Comparison of ENCODE assay signal across 8 mouse cellular contexts in the genomic region with DNA sequence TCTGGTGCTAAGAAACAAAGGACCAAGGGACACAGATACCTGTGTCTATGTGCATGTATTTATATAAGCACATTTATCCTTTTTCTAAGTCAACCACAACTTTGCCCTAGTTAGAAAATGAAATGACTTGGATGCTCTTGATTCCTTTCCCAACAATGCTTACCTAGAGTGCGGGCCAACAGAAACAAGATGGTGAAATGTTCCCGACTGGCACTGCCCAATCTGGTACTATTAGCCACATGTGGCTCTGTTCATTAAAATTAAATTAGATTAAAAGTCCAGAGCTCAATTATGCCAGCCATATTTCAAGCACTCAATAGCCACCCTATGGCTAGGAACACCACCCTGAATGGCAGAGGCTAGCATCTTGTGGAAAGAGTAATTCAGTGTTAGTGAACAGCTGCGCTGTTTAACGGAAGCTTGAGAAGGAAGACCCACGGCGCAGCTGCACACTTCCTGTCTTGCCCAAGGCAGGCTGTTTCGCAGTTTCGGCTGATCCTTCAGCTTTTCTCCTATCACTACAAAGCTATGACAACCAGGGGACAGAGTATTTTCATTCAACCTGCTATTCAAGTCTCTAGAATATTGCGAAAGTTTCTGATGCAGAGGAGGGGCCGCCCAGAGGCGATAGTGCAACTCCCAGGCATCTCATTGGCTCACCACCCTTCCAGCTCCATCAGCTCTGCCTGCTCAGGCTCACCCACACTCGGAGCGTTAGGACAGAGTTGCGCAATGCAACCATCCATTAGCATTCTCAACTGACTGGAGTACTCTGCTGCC. TPM values are rescaled to one million over a fixed set of nuclear protein-coding genes. Genes with fewer than 3 reads are reported as not detected.
A peak's percentile ranks its signal among the peaks of the same experiment; 100 is the strongest.
DNase-seq lines count a peak whose midpoint lies in the region; ATAC-seq lines count a peak whose summit lies in the region.

No protein-coding gene starts in this region.

- no peak for DNase-seq in neural tube, embryonic 10.5 days (ENCODE audit: extremely low spot score, low spot score)
- DNase-seq in fibroblast of lung, adult 2 months (ENCODE audit: low read depth): peak; percentile 48
- peak; percentile 51 to 74 for DNase-seq in kidney, postnatal 36 days
- peak; percentile 29 to 80 for DNase-seq in urinary bladder, postnatal 36 days (ENCODE audit: low spot score in 2 of 2)
- no peak for DNase-seq in left cerebral cortex, postnatal 14 days (ENCODE audit: low spot score in 2 of 2)
- no peak for DNase-seq in layer of hippocampus, adult 8-10 months (ENCODE audit: low spot score in 2 of 2)

- no peaks in the 10 kb centered on the region for H3K27me3 ChIP-seq in neural tube, embryonic 13.5 days

- 68% methylated on average over 14 of the region's 14 CpGs for WGBS in neural tube, embryonic 13.5 days

- no peak overlapping the region for H3K4me3 ChIP-seq in neural tube, embryonic 13.5 days

- ATAC-seq in neural tube, embryonic 13.5 days (ENCODE audit: low read depth): no peak
- peak; percentile 52 for ATAC-seq in monocyte, adult 5-6 weeks (replicated peaks; ENCODE audit: insufficient number of reproducible peaks, low FRiP score, low TSS enrichment, poor library complexity, severe bottlenecking)

- H3K36me3 ChIP-seq in neural tube, embryonic 13.5 days: no peaks in the 10 kb centered on the region

- peaks cover 6% of the 10 kb centered on the region; the same call in 1 of the 2 replicates for H3K4me1 ChIP-seq in neural tube, embryonic 13.5 days (replicated peaks)

- 0 out of 2 replicates have a peak overlapping the region, but pooled peaks have one; percentile 20 for H3K4me2 ChIP-seq in neural tube, embryonic 13.5 days

- no peak overlapping the region for H3K27ac ChIP-seq in neural tube, embryonic 13.5 days (replicated peaks)

- no peaks in the 10 kb centered on the region for H3K9me3 ChIP-seq in neural tube, embryonic 13.5 days

- intact Hi-C loops in left cerebral cortex, postnatal 14 days (cut with DNase I): loop anchor here (5.0 kb wide), 1 partner anchor 557 kb away; the partner anchor contains the start of gene Tnr

- H3K9ac ChIP-seq in neural tube, embryonic 13.5 days: no peak overlapping the region

RNA-seq across cellular contexts. Expression of gene 4930523C07Rik, which starts 34.9 kb away (rescaled TPM):
- polyA plus RNA-seq in neural tube, embryonic 13.5 days (2015; fragmentation: Nextera tagmentation; extraction: Ambion mirVana): 0.81 and 1.3 TPM in 2 replicates
- total RNA-seq in monocyte, adult 5-6 weeks (2017): 80.4 to 126 TPM (median 107 TPM) in 3 replicates
- 1 to 10 TPM; 4.4 to 6.2 TPM for total RNA-seq in left cerebral cortex, postnatal 14 days (2021)
- 1 to 10 TPM; 1.3 to 3.3 (median 2.2) TPM for total RNA-seq in layer of hippocampus, adult 8-10 months (2022)

Comparison
In these comparisons a context has a peak if more than half of its experiments do, and no peak if none do; other contexts are left out.
1. DNase-seq: peak in fibroblast of lung, adult 2 months (single experiment), kidney, postnatal 36 days (2 of 2) and urinary bladder, postnatal 36 days (2 of 2); none in neural tube, embryonic 10.5 days (single experiment), left cerebral cortex, postnatal 14 days (0 of 2) and layer of hippocampus, adult 8-10 months (0 of 2).
2. RNA of gene 4930523C07Rik, which starts 34.9 kb away (total RNA-seq): 80.4 to 126 TPM in monocyte, adult 5-6 weeks; 4.4 to 6.2 TPM in left cerebral cortex, postnatal 14 days and 1.3 to 3.3 TPM in layer of hippocampus, adult 8-10 months; every median in the first group is over 10 times any median in the second.